Mouse (Mus musculus): Measurements from ENCODE around the gene Gm3233. TPM values are rescaled to one million over a fixed set of nuclear protein-coding genes. Genes with fewer than 3 reads are reported as not detected.
"Not testable (repeated sequence)": the region's sequence is repeated elsewhere in the genome, so short reads cannot be mapped to it uniquely, and the experiment has no call there.

The Gm3233 gene
- total and polyA plus RNA-seq, 3 experiments: not detected

DNA sequence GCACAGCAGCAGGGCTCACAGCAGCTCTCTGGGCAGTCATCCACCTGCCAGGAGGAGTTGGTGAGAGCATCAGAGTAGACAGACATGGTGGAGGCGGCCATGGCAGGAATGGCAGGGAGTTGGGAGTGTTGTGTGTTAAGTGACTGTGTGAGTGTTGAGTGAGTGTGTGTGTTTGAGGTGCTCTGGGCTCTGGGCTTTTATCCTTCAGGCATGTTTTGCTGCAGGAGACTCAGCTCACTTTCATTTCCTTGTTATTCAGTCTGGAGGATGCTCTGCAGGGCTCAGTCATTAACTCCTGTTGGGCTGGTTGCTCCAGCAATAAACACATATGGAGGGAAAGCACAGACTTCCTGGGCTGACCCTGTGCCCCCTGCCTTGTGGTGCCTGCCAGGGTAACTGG is 23.0 kb upstream of the Gm3233 start, which contains the start of gene Gm3250:
Gm3250 (minus strand) TSS at position 101 of the 400 bp plus-strand sequence.
- in situ Hi-C loops (cut with MboI; ENCODE audit: low pct_ligation_motif_present, low pct_unique_long_range_greater_than_20kb, low sequenced_read_pairs); H3K36me3 ChIP-seq (replicated peaks in 1 of 2; ENCODE audit: control insufficient read depth in 1 of 2, insufficient read depth in 1 of 2, low read length in 1 of 2): not testable (repeated sequence)

GRCm38 (mm10) chr10:77776844-77777243 is 17.4 kb upstream of the Gm3233 start, which contains the start of gene Gm7138:
Gene Gm7138, minus strand, starts transcription at chr10:77776944.
- dilution Hi-C loops (cut with MboI; ENCODE audit: extremely low pct_ligation_motif_present, extremely low pct_unique_long_range_greater_than_20kb, low sequenced_read_pairs): not testable (repeated sequence)

More for the DNA sequence above, 23.0 kb upstream of the Gm3233 start, which contains the start of gene Gm3250:
- H3K9me3 ChIP-seq (replicated peaks; ENCODE audit: low read length); H3K9ac ChIP-seq (ENCODE audit: insufficient read depth, low read depth); H3K4me2 ChIP-seq (ENCODE audit: insufficient read depth, low read depth, poor library complexity, severe bottlenecking); H3K79me2 ChIP-seq (replicated peaks; ENCODE audit: control insufficient read depth, extremely low read depth, insufficient read depth, poor library complexity, severe bottlenecking); H3K4me3 ChIP-seq (replicated peaks in 1 of 3; ENCODE audit: low read depth in 2 of 3, low read length in 2 of 3, poor library complexity in 1 of 3); H3K27me3 ChIP-seq (replicated peaks); H3K27ac ChIP-seq (ENCODE audit: insufficient read depth, low read depth); dilution Hi-C loops (cut with MboI; ENCODE audit: extremely low pct_ligation_motif_present, extremely low pct_unique_long_range_greater_than_20kb, low sequenced_read_pairs); DNase-seq (ENCODE audit: extremely low read depth); H3K4me1 ChIP-seq (ENCODE audit: control insufficient read depth in 1 of 2, insufficient read depth in 2 of 2): not testable (repeated sequence)

DNA sequence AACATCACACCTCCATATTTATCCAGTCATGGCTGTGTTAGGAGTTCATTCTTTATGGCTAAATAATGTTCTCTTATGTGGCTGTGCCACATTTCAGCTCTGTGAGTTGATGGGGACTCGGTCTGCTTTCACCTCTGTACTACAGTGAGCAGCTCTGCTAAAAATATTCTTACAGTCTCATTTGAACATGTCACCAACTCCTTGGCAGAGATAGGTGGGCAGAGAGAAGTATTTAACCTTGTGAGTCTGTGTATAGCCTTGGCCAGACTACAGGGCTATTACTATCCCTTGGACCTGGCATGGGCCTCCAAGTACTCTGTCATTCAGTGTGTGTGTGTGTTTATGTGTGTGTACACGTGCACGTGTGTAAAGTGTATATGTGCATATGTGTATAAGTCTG is 12.7 kb upstream of the Gm3233 start:
- H3K36me3 ChIP-seq (replicated peaks in 1 of 2; ENCODE audit: control insufficient read depth in 1 of 2, insufficient read depth in 1 of 2, low read length in 1 of 2); DNase-seq (ENCODE audit: extremely low read depth); H3K9ac ChIP-seq (ENCODE audit: insufficient read depth, low read depth); H3K4me1 ChIP-seq (ENCODE audit: control insufficient read depth in 1 of 2, insufficient read depth in 2 of 2); H3K79me2 ChIP-seq (replicated peaks; ENCODE audit: control insufficient read depth, extremely low read depth, insufficient read depth, poor library complexity, severe bottlenecking); in situ Hi-C loops (cut with MboI; ENCODE audit: low pct_ligation_motif_present, low pct_unique_long_range_greater_than_20kb, low sequenced_read_pairs); dilution Hi-C loops (cut with MboI; ENCODE audit: extremely low pct_ligation_motif_present, extremely low pct_unique_long_range_greater_than_20kb, low sequenced_read_pairs); H3K4me2 ChIP-seq (ENCODE audit: insufficient read depth, low read depth, poor library complexity, severe bottlenecking); H3K4me3 ChIP-seq (replicated peaks in 1 of 3; ENCODE audit: low read depth in 2 of 3, low read length in 2 of 3, poor library complexity in 1 of 3); H3K27ac ChIP-seq (ENCODE audit: insufficient read depth, low read depth); H3K9me3 ChIP-seq (replicated peaks; ENCODE audit: low read length): not testable (repeated sequence)
- H3K27me3 ChIP-seq (replicated peaks): peaks cover 32% of the 10 kb centered on the region

More at GRCm38 (mm10) chr10:77776844-77777243, 17.4 kb upstream of the Gm3233 start, which contains the start of gene Gm7138:
- DNase-seq (ENCODE audit: extremely low read depth); H3K9ac ChIP-seq (ENCODE audit: insufficient read depth, low read depth); in situ Hi-C loops (cut with MboI; ENCODE audit: low pct_ligation_motif_present, low pct_unique_long_range_greater_than_20kb, low sequenced_read_pairs); H3K9me3 ChIP-seq (replicated peaks; ENCODE audit: low read length); H3K4me1 ChIP-seq (ENCODE audit: control insufficient read depth in 1 of 2, insufficient read depth in 2 of 2); H3K4me2 ChIP-seq (ENCODE audit: insufficient read depth, low read depth, poor library complexity, severe bottlenecking); H3K36me3 ChIP-seq (replicated peaks in 1 of 2; ENCODE audit: control insufficient read depth in 1 of 2, insufficient read depth in 1 of 2, low read length in 1 of 2); H3K4me3 ChIP-seq (replicated peaks in 1 of 3; ENCODE audit: low read depth in 2 of 3, low read length in 2 of 3, poor library complexity in 1 of 3); H3K79me2 ChIP-seq (replicated peaks; ENCODE audit: control insufficient read depth, extremely low read depth, insufficient read depth, poor library complexity, severe bottlenecking); H3K27ac ChIP-seq (ENCODE audit: insufficient read depth, low read depth); H3K27me3 ChIP-seq (replicated peaks): not testable (repeated sequence)

GRCm38 (mm10) chr10:77771225-77771624 is 11.7 kb upstream of the Gm3233 start, which contains the start of gene Gm3238:
Gene Gm3238, minus strand, starts transcription at chr10:77771325.
- DNase-seq (ENCODE audit: extremely low read depth); H3K9ac ChIP-seq (ENCODE audit: insufficient read depth, low read depth); H3K27ac ChIP-seq (ENCODE audit: insufficient read depth, low read depth); H3K4me2 ChIP-seq (ENCODE audit: insufficient read depth, low read depth, poor library complexity, severe bottlenecking); H3K79me2 ChIP-seq (replicated peaks; ENCODE audit: control insufficient read depth, extremely low read depth, insufficient read depth, poor library complexity, severe bottlenecking); H3K4me3 ChIP-seq (replicated peaks in 1 of 3; ENCODE audit: low read depth in 2 of 3, low read length in 2 of 3, poor library complexity in 1 of 3); in situ Hi-C loops (cut with MboI; ENCODE audit: low pct_ligation_motif_present, low pct_unique_long_range_greater_than_20kb, low sequenced_read_pairs); H3K9me3 ChIP-seq (replicated peaks; ENCODE audit: low read length); dilution Hi-C loops (cut with MboI; ENCODE audit: extremely low pct_ligation_motif_present, extremely low pct_unique_long_range_greater_than_20kb, low sequenced_read_pairs); H3K4me1 ChIP-seq (ENCODE audit: control insufficient read depth in 1 of 2, insufficient read depth in 2 of 2); H3K36me3 ChIP-seq (replicated peaks in 1 of 2; ENCODE audit: control insufficient read depth in 1 of 2, insufficient read depth in 1 of 2, low read length in 1 of 2): not testable (repeated sequence)
- H3K27me3 ChIP-seq (replicated peaks): peaks cover 40% of the 10 kb centered on the region
